Mouse (Mus musculus) left cerebral cortex, postnatal 10 days (tissue): Measurements from ENCODE around the gene Igsf3. TPM values are rescaled to one million over a fixed set of nuclear protein-coding genes. Genes with fewer than 3 reads are reported as not detected.
"Not testable (repeated sequence)": the region's sequence is repeated elsewhere in the genome, so short reads cannot be mapped to it uniquely, and the experiment has no call there.

Experiments used
- DNase-seq, 2 experiments: peaks; one replicate each; pipeline ENCODE4 v3.0.0; 2021 to 2022; ENCODE audit warnings: low spot score in 2 of 2, mixed read lengths in 1 of 2; ENCODE audit errors: extremely low spot score in 1 of 2
- intact Hi-C: fragments of 180-260 bp; cut with DNase I; formaldehyde crosslinking; loops from one replicate; pipeline ENCODE4 v1.15.1; 2025
- total RNA-seq, 2 experiments: library from RNA; stranded (reverse); gene quantifications; 2 replicates each; pipeline ENCODE4 v1.2.3; 2021

Igsf3 gene
- total RNA-seq, 2 experiments from 2014 or later = 44.7 to 46.6 TPM

GRCm38 (mm10) chr3:101397422-101397821, 20.5 kb downstream of the Igsf3 start:
- no peak for DNase-seq
- intact Hi-C loops = no loop called here

- DNase-seq = no peak
- intact Hi-C loops = no loop called here
Measured at GRCm38 (mm10) chr3:101398071-101398786, 21.3 kb downstream of the Igsf3 start.

GRCm38 (mm10) chr3:101398877-101399276, 22.0 kb downstream of the Igsf3 start:
- intact Hi-C loops = no loop called here
- no peak for DNase-seq

- intact Hi-C loops = no loop called here
- DNase-seq = no peak
Measured at GRCm38 (mm10) chr3:101401501-101401900, 24.6 kb downstream of the Igsf3 start.

GRCm38 (mm10) chr3:101404620-101405415, 27.9 kb downstream of the Igsf3 start:
- intact Hi-C loops = no loop called here
- peak; percentile 44 to 57 for DNase-seq

- peak; percentile 62 to 81 for DNase-seq
- intact Hi-C loops = no loop called here
Measured at GRCm38 (mm10) chr3:101405495-101405894, 28.6 kb downstream of the Igsf3 start.

- intact Hi-C loops = no loop called here
- DNase-seq = no peak
Measured at GRCm38 (mm10) chr3:101406097-101406496, 29.2 kb downstream of the Igsf3 start.

GRCm38 (mm10) chr3:101407568-101407967, 30.7 kb downstream of the Igsf3 start:
- intact Hi-C loops = no loop called here
- no peak for DNase-seq

- no peak for DNase-seq
- intact Hi-C loops = no loop called here
Measured at GRCm38 (mm10) chr3:101408953-101409750, 32.3 kb downstream of the Igsf3 start.

GRCm38 (mm10) chr3:101410202-101410601, 33.3 kb downstream of the Igsf3 start:
- no peak for DNase-seq
- intact Hi-C loops = no loop called here

GRCm38 (mm10) chr3:101410745-101411144, 33.9 kb downstream of the Igsf3 start:
- no peak for DNase-seq
- intact Hi-C loops = no loop called here

- intact Hi-C loops = no loop called here
- no peak for DNase-seq
Measured at GRCm38 (mm10) chr3:101411626-101412025, 34.7 kb downstream of the Igsf3 start.

- intact Hi-C loops = no loop called here
Measured at GRCm38 (mm10) chr3:101412115-101412514, 35.2 kb downstream of the Igsf3 start.

GRCm38 (mm10) chr3:101413013-101413412, 36.1 kb downstream of the Igsf3 start:
- intact Hi-C loops, DNase-seq: not testable (repeated sequence)

More at GRCm38 (mm10) chr3:101412115-101412514, 35.2 kb downstream of the Igsf3 start:
- no peak for DNase-seq

GRCm38 (mm10) chr3:101418740-101419652, 42.1 kb downstream of the Igsf3 start:
- DNase-seq = no peak
- intact Hi-C loops = no loop called here

- DNase-seq = no peak
- intact Hi-C loops = no loop called here
Measured at GRCm38 (mm10) chr3:101419653-101419994, 42.7 kb downstream of the Igsf3 start.

GRCm38 (mm10) chr3:101423188-101423587, 46.3 kb downstream of the Igsf3 start:
- DNase-seq = no peak
- intact Hi-C loops = no loop called here

- DNase-seq = no peak
- intact Hi-C loops = no loop called here
Measured at GRCm38 (mm10) chr3:101424295-101424885, 47.5 kb downstream of the Igsf3 start.
